Mouse (Mus musculus) brain, embryonic 14.5 days (tissue): ENCODE measurements around the gene Hormad1.

Experiments used
- CTCF ChIP-seq: fragments of 200-500 bp; IDR thresholded peaks from 2 replicates; pipeline ENCODE4 v1.5.1; 2012; ENCODE audit warnings: inconsistent platforms, mild to moderate bottlenecking, moderate library complexity, borderline replicate concordance; ENCODE audit not compliant: insufficient read depth, insufficient read length; ENCODE audit errors: extremely low read depth
- POLR2A ChIP-seq: fragments of 200-500 bp; IDR thresholded peaks from 2 replicates; pipeline ENCODE4 v1.6.1; 2012; ENCODE audit warnings: mild to moderate bottlenecking, inconsistent platforms, borderline replicate concordance; ENCODE audit not compliant: poor library complexity, insufficient read depth, insufficient read length, severe bottlenecking; ENCODE audit errors: extremely low read depth

DNA sequence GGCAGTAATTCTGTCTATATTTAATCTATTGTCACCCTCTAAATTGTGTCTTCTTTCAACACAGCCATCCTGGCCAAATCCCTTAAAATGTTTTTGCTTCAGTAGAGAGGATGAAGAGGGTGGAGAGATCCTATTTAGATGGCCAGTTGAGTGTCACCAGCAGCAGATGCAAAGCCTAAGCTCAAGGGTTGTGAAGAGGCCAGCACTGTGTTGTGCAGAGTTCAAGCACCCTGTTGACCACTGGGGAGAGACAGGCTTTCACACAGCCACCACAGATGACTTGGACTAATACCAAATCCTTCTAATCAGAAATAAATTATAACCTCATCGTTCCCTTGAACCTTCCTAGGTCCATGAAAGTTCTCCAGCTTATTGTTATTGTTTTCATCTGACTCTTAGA is 59.0 kb downstream of the Hormad1 start:
- no peak for TF ChIP-seq CTCF
- TF ChIP-seq POLR2A, result no peak
